Mouse (Mus musculus) heart, embryonic 13.5 days (tissue): ENCODE measurements around the gene Amz1. TPM values are rescaled to one million over a fixed set of nuclear protein-coding genes. Genes with fewer than 3 reads are reported as not detected.

ENCODE experiments used
- ATAC-seq: fragments of 200-750 bp; cut with Nextera tagmentation; 2 replicates; pipeline ENCODE4 v1.8.0; 2017; ENCODE audit warnings: moderate TSS enrichment; ENCODE audit not compliant: insufficient number of reproducible peaks, low FRiP score, low TSS enrichment; ENCODE audit errors: extremely low read depth
- H3K27ac ChIP-seq: fragments of 300-500 bp; sonication (generic); replicated peaks from 2 replicates; pipeline ENCODE4 v1.5.1; 2015; ENCODE audit warnings: moderate library complexity, mild to moderate bottlenecking, inconsistent platforms
- H3K27me3 ChIP-seq: fragments of 300-500 bp; sonication (generic); replicated peaks from 2 replicates; pipeline ENCODE4 v1.6.1; 2015; ENCODE audit warnings: mild to moderate bottlenecking, inconsistent platforms
- H3K36me3 ChIP-seq: fragments of 300-500 bp; sonication (generic); 2 replicates; pipeline ENCODE4 v1.6.1; 2015; ENCODE audit warnings: mild to moderate bottlenecking, inconsistent platforms
- H3K4me1 ChIP-seq: fragments of 300-500 bp; sonication (generic); 2 replicates; pipeline ENCODE4 v1.6.1; 2015; ENCODE audit warnings: inconsistent platforms
- H3K4me2 ChIP-seq: fragments of 300-500 bp; sonication (generic); 2 replicates; pipeline ENCODE4 v1.6.1; 2015; ENCODE audit warnings: inconsistent platforms, mild to moderate bottlenecking, moderate library complexity
- H3K4me3 ChIP-seq: fragments of 300-500 bp; sonication (generic); 2 replicates; pipeline ENCODE4 v1.5.1; 2015; ENCODE audit warnings: moderate library complexity, mild to moderate bottlenecking, inconsistent platforms
- H3K9ac ChIP-seq: fragments of 300-500 bp; sonication (generic); 2 replicates; pipeline ENCODE4 v1.6.1; 2015; ENCODE audit warnings: inconsistent platforms, mild to moderate bottlenecking, moderate library complexity
- H3K9me3 ChIP-seq: fragments of 300-500 bp; sonication (generic); 2 replicates; pipeline ENCODE4 v1.6.1; 2016; ENCODE audit warnings: inconsistent platforms
- WGBS: fragments of 180-500 bp; shearing (Covaris S2); methylation state at CpG from one replicate; pipeline ENCODE4 v1.1.7; 2015; ENCODE audit warnings: mixed read lengths; 5-methylcytosine and 5-hydroxymethylcytosine counted together
- polyA plus RNA-seq: library from polyadenylated mRNA; unstranded; fragments of >200 nt; fragmentation: Nextera tagmentation; extraction: Ambion mirVana; gene quantifications from 2 replicates; pipeline ENCODE4 v1.2.1, GENCODE M21; 2015

Gene Amz1
- polyA plus RNA-seq, 1 experiment from 2014 or later: 0.60 TPM

- Histone ChIP-seq H3K9ac (no peak overlapping the region), H3K4me1 (no peaks in the 10 kb centered on the region), H3K36me3 (no peaks in the 10 kb centered on the region), H3K9me3 (no peaks in the 10 kb centered on the region), H3K4me2 (no peak overlapping the region), H3K27ac (no peak overlapping the region), H3K27me3 (peaks cover 11% of the 10 kb centered on the region; the same call in 1 of the 2 replicates), H3K4me3 (no peak overlapping the region)
- 70% methylated on average over 17 of the region's 17 CpGs for WGBS
- no peak for ATAC-seq
These were observed 3.2 kb downstream of the Amz1 start for GRCm38 (mm10) chr5:140726946-140727740.

GRCm38 (mm10) chr5:140731040-140731797 lies 7.3 kb downstream of the Amz1 start:
- 76% methylated on average over 11 of the region's 11 CpGs for WGBS
- ATAC-seq: no peak
- H3K27me3 ChIP-seq: peaks cover 25% of the 10 kb centered on the region
- H3K4me3 ChIP-seq: no peak overlapping the region
- H3K4me1 ChIP-seq: peaks cover 10% of the 10 kb centered on the region
- no peaks in the 10 kb centered on the region for H3K9me3 ChIP-seq
- H3K36me3 ChIP-seq: no peaks in the 10 kb centered on the region
- no peak overlapping the region for H3K27ac ChIP-seq
- no peak overlapping the region for H3K9ac ChIP-seq
- H3K4me2 ChIP-seq: no peak overlapping the region

- 52% methylated on average over 4 of the region's 4 CpGs for WGBS
- H3K36me3 ChIP-seq: no peaks in the 10 kb centered on the region
- no peak overlapping the region for H3K27ac ChIP-seq
- peaks cover 10% of the 10 kb centered on the region for H3K4me1 ChIP-seq
- no peak for ATAC-seq
- no peak overlapping the region for H3K9ac ChIP-seq
- H3K27me3 ChIP-seq: peaks cover 34% of the 10 kb centered on the region
- H3K9me3 ChIP-seq: no peaks in the 10 kb centered on the region
- no peak overlapping the region for H3K4me2 ChIP-seq
- no peak overlapping the region for H3K4me3 ChIP-seq
These were observed 8.3 kb downstream of the Amz1 start for GRCm38 (mm10) chr5:140732195-140732594.

- ATAC-seq: no peak
- Histone ChIP-seq H3K36me3 (no peaks in the 10 kb centered on the region), H3K9me3 (no peaks in the 10 kb centered on the region), H3K4me1 (peaks cover 10% of the 10 kb centered on the region), H3K27me3 (peaks cover 38% of the 10 kb centered on the region), H3K4me2 (no peak overlapping the region), H3K27ac (no peak overlapping the region), H3K9ac (no peak overlapping the region), H3K4me3 (no peak overlapping the region)
- WGBS: 60% methylated on average over 3 of the region's 3 CpGs
These were observed 9.4 kb downstream of the Amz1 start for GRCm38 (mm10) chr5:140733336-140733735.

- Histone ChIP-seq H3K27me3 (peaks cover 38% of the 10 kb centered on the region), H3K36me3 (no peaks in the 10 kb centered on the region), H3K4me3 (peak overlapping the region; percentile 44), H3K9ac (peak overlapping the region; percentile 69), H3K4me1 (peaks cover 10% of the 10 kb centered on the region), H3K9me3 (no peaks in the 10 kb centered on the region), H3K27ac (no peak overlapping the region), H3K4me2 (peak overlapping the region; percentile 71)
- no peak for ATAC-seq
- under 1% methylated on average over 22 of the region's 22 CpGs for WGBS
These were observed 11.4 kb downstream of the Amz1 start for GRCm38 (mm10) chr5:140735297-140735696.

- H3K27ac ChIP-seq: no peak overlapping the region
- peak overlapping the region; percentile 44 for H3K4me3 ChIP-seq
- ATAC-seq: no peak
- peaks cover 38% of the 10 kb centered on the region for H3K27me3 ChIP-seq
- no peaks in the 10 kb centered on the region for H3K36me3 ChIP-seq
- peak overlapping the region; percentile 71 for H3K4me2 ChIP-seq
- peaks cover 10% of the 10 kb centered on the region for H3K4me1 ChIP-seq
- no peaks in the 10 kb centered on the region for H3K9me3 ChIP-seq
- WGBS: 15% methylated on average over 13 of the region's 13 CpGs
- H3K9ac ChIP-seq: no peak overlapping the region
These were observed 12.2 kb downstream of the Amz1 start for GRCm38 (mm10) chr5:140736166-140736565.

GRCm38 (mm10) chr5:140739813-140740212 lies 15.9 kb downstream of the Amz1 start:
- Histone ChIP-seq H3K4me1 (peaks cover 10% of the 10 kb centered on the region), H3K27me3 (peaks cover 31% of the 10 kb centered on the region), H3K9me3 (no peaks in the 10 kb centered on the region), H3K36me3 (no peaks in the 10 kb centered on the region), H3K4me2 (no peak overlapping the region), H3K4me3 (no peak overlapping the region), H3K27ac (no peak overlapping the region), H3K9ac (no peak overlapping the region)
- 67% methylated on average over 12 of the region's 12 CpGs for WGBS
- no peak for ATAC-seq

- WGBS: 59% methylated on average over 11 of the region's 11 CpGs
- Histone ChIP-seq H3K4me3 (no peak overlapping the region), H3K9ac (no peak overlapping the region), H3K4me2 (no peak overlapping the region), H3K4me1 (no peaks in the 10 kb centered on the region; the same call in 1 of the 2 replicates), H3K27ac (no peak overlapping the region), H3K27me3 (peaks cover 19% of the 10 kb centered on the region), H3K9me3 (no peaks in the 10 kb centered on the region), H3K36me3 (no peaks in the 10 kb centered on the region)
- no peak for ATAC-seq
These were observed 17.1 kb downstream of the Amz1 start for GRCm38 (mm10) chr5:140741040-140741439.

GRCm38 (mm10) chr5:140741877-140742276 lies 17.9 kb downstream of the Amz1 start:
- Histone ChIP-seq H3K27me3 (peaks cover 10% of the 10 kb centered on the region), H3K27ac (no peak overlapping the region), H3K4me3 (no peak overlapping the region), H3K4me2 (no peak overlapping the region), H3K4me1 (no peaks in the 10 kb centered on the region), H3K36me3 (no peaks in the 10 kb centered on the region), H3K9me3 (no peaks in the 10 kb centered on the region), H3K9ac (no peak overlapping the region)
- ATAC-seq: no peak

- Histone ChIP-seq H3K4me1 (no peaks in the 10 kb centered on the region), H3K4me2 (no peak overlapping the region), H3K9ac (no peak overlapping the region), H3K27me3 (peaks cover 4% of the 10 kb centered on the region; the same call in 1 of the 2 replicates), H3K9me3 (no peaks in the 10 kb centered on the region), H3K27ac (no peak overlapping the region), H3K36me3 (no peaks in the 10 kb centered on the region), H3K4me3 (no peak overlapping the region)
- WGBS: 31% methylated on average over 12 of the region's 12 CpGs
- no peak for ATAC-seq
These were observed 19.8 kb downstream of the Amz1 start for GRCm38 (mm10) chr5:140743706-140744131.

GRCm38 (mm10) chr5:140748425-140748824 lies 24.5 kb downstream of the Amz1 start:
- H3K27ac ChIP-seq: no peak overlapping the region
- H3K4me1 ChIP-seq: peaks cover 10% of the 10 kb centered on the region
- H3K9me3 ChIP-seq: peaks cover 4% of the 10 kb centered on the region; the same call in 1 of the 2 replicates
- 0 out of 2 replicates have a peak, but pooled peaks cover 2% of the 10 kb centered on the region for H3K27me3 ChIP-seq
- ATAC-seq: no peak
- no peak overlapping the region for H3K4me3 ChIP-seq
- H3K36me3 ChIP-seq: peaks cover 6% of the 10 kb centered on the region; the same call in 1 of the 2 replicates
- no peak overlapping the region for H3K9ac ChIP-seq
- WGBS: 81% methylated on average over 10 of the region's 10 CpGs
- H3K4me2 ChIP-seq: no peak overlapping the region
